13 mouse cellular contexts compared by ENCODE assay signal in the genomic region with DNA sequence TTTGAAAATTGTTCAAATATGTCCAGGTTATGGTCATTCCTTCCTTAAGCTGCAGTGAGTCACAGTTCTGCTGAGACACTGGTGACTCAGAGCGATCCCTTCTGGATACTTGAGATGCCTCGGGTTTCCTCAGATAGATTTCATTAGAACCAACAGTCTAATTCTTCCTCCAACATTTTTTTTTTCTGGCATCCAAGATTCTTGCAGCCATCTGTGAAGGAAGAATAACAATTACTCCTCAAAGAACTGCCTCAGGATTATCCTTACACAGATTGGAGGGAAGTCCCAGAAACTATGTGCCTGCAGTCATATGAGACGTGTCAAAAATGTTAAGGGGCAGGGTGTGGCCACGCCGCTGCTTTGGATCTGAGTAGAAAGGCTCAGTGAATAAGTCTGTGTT.
DNase-seq lines count a peak whose midpoint lies in the region; ATAC-seq lines count a peak whose summit lies in the region.
"Had no signal": no experiment of that assay in that cellular context is flagged by ENCODE, and none has a peak within 500 bp of the region (broad histone marks: within the 10 kb centered on the region; RNA-seq: fewer than 3 reads in every experiment).

No protein-coding gene starts in this region.

- ATAC-seq in kidney, embryonic 14.5 days (ENCODE audit: low FRiP score, low TSS enrichment): peak; percentile 70; the same call in 1 of the 2 replicates
- ATAC-seq in forebrain, embryonic 16.5 days: peak; percentile 38; the same call in 1 of the 2 replicates
- ATAC-seq: activated CD4-positive, CD25-positive, alpha-beta regulatory T cell, adult 4 months had no signal

- peaks cover 4% of the 10 kb centered on the region; the same call in 1 of the 2 replicates for H3K4me1 ChIP-seq in kidney, embryonic 14.5 days (ENCODE audit: control insufficient read depth, insufficient read depth, low read length)
- no peaks in the 10 kb centered on the region for H3K4me1 ChIP-seq in forebrain, embryonic 16.5 days (replicated peaks; ENCODE audit: control insufficient read depth, insufficient read depth, low read length)
- H3K4me1 ChIP-seq: heart, embryonic 13.5 days; hindbrain, embryonic 15.5 days had no signal

- H3K27me3 ChIP-seq in kidney, embryonic 14.5 days (ENCODE audit: control insufficient read depth, insufficient read depth, low read length): no peaks in the 10 kb centered on the region
- no peaks in the 10 kb centered on the region for H3K27me3 ChIP-seq in forebrain, embryonic 16.5 days (replicated peaks; ENCODE audit: control insufficient read depth, insufficient read depth, low read length)
- H3K27me3 ChIP-seq: heart, embryonic 13.5 days; hindbrain, embryonic 15.5 days had no signal

- WGBS in kidney, embryonic 14.5 days: 50% methylated on average over 5 of the region's 5 CpGs
- whole genome bisulfite sequencing in forebrain, embryonic 16.5 days: 56% methylated on average over 5 of the region's 5 CpGs

- H3K9ac ChIP-seq in kidney, embryonic 14.5 days (ENCODE audit: low read depth, low read length): no peak overlapping the region
- H3K9ac ChIP-seq in forebrain, embryonic 16.5 days (replicated peaks; ENCODE audit: low read depth, low read length): no peak overlapping the region
- H3K9ac ChIP-seq: heart, embryonic 13.5 days; hindbrain, embryonic 15.5 days had no signal

- no peak overlapping the region for H3K4me2 ChIP-seq in kidney, embryonic 14.5 days (replicated peaks; ENCODE audit: low read depth, low read length)
- no peak overlapping the region for H3K4me2 ChIP-seq in forebrain, embryonic 16.5 days (ENCODE audit: low read length)
- H3K4me2 ChIP-seq: heart, embryonic 13.5 days; hindbrain, embryonic 15.5 days had no signal

- no peaks in the 10 kb centered on the region for H3K36me3 ChIP-seq in kidney, embryonic 14.5 days (ENCODE audit: control insufficient read depth, insufficient read depth, low read length)
- H3K36me3 ChIP-seq in forebrain, embryonic 16.5 days (ENCODE audit: control insufficient read depth, insufficient read depth): no peaks in the 10 kb centered on the region
- H3K36me3 ChIP-seq: heart, embryonic 13.5 days; hindbrain, embryonic 15.5 days had no signal

- no peaks in the 10 kb centered on the region for H3K9me3 ChIP-seq in kidney, embryonic 14.5 days (ENCODE audit: control insufficient read depth, low read length)
- no peaks in the 10 kb centered on the region for H3K9me3 ChIP-seq in forebrain, embryonic 16.5 days (ENCODE audit: control insufficient read depth, low read length)
- H3K9me3 ChIP-seq: heart, embryonic 13.5 days; hindbrain, embryonic 15.5 days had no signal

- no peak overlapping the region for H3K4me3 ChIP-seq in kidney, embryonic 14.5 days (ENCODE audit: low read length)
- H3K4me3 ChIP-seq in forebrain, embryonic 16.5 days (replicated peaks; ENCODE audit: low read length): no peak overlapping the region
- H3K4me3 ChIP-seq: heart, embryonic 13.5 days; hindbrain, embryonic 15.5 days had no signal

- H3K27ac ChIP-seq in kidney, embryonic 14.5 days (ENCODE audit: low read depth, low read length): no peak overlapping the region
- H3K27ac ChIP-seq in forebrain, embryonic 16.5 days (ENCODE audit: low read length): no peak overlapping the region
- H3K27ac ChIP-seq: heart, embryonic 13.5 days; hindbrain, embryonic 15.5 days had no signal

- no peak for DNase-seq in kidney, postnatal 36 days
- peak; percentile 19 for DNase-seq in urinary bladder, postnatal 14 days (ENCODE audit: low spot score)
- DNase-seq in urinary bladder, postnatal 10 days (ENCODE audit: low spot score): no peak
- no peak for DNase-seq in adrenal gland, postnatal 25 days
- no peak for DNase-seq in heart, adult 9 months (ENCODE audit: low spot score in 2 of 2)
- DNase-seq: kidney, postnatal 4 days; left cerebral cortex, postnatal 4 days; thymus, adult 2 months had no signal
